ENCODE assay signal across 20 mouse cellular contexts in genomic region chr9:113074866-113075265, GRCm38 (mm10).
DNase-seq lines count a peak whose midpoint lies in the region; ATAC-seq and TF ChIP-seq lines count a peak whose summit lies in the region.
"Had no signal": no experiment of that assay in that cellular context is flagged by ENCODE, and none has a peak within 500 bp of the region (broad histone marks: within the 10 kb centered on the region; RNA-seq: fewer than 3 reads in every experiment).

No protein-coding gene starts in this region.

- intact Hi-C loops in left cerebral cortex, adult 2 months (cut with DNase I): no loop called here

- ATAC-seq in frontal cortex, adult (ENCODE audit: low TSS enrichment): peak; percentile 52; the same call in 1 of the 2 replicates
- ATAC-seq: activated CD4-positive, CD25-positive, alpha-beta regulatory T cell, adult 4 months; CD4-positive, CD25-positive, alpha-beta regulatory T cell, adult 4 months; Patski had no signal

- DNase-seq in frontal cortex, postnatal 25 days (ENCODE audit: low spot score in 2 of 2): no peak
- peak in 1 of 2 experiments; percentile 2 for DNase-seq in left cerebral cortex, adult 2 months (ENCODE audit: extremely low spot score in 1 of 2, low spot score in 2 of 2)
- DNase-seq in left cerebral cortex, adult 9 months (ENCODE audit: low spot score in 2 of 2): no peak
- DNase-seq in brain, adult 2 months (ENCODE audit: low read depth, low spot score): peak; percentile 26
- DNase-seq in kidney, postnatal 25 days: no peak
- DNase-seq: adrenal gland, adult 2 months; adrenal gland, adult 8-10 months; adrenal gland, postnatal 10 days; adrenal gland, postnatal 14 days; adrenal gland, postnatal 25 days; adrenal gland, postnatal 36 days; B cell, adult 2 months; cerebellum, adult 11 months; cerebellum, adult 11-12 months; cerebellum, adult 18-20 months; cerebellum, adult 2 months had no signal

- peak overlapping the region; percentile 40 for H3K27ac ChIP-seq in left cerebral cortex, adult 2 months

- TF ChIP-seq CTCF in left cerebral cortex, adult 2 months (IDR thresholded peaks at IDR 0.05): no peak

- H3K4me3 ChIP-seq in left cerebral cortex, adult 2 months: no peak overlapping the region
